Mouse (Mus musculus) heart, postnatal 36 days (tissue): Measurements from ENCODE around the gene Rab31. TPM values are rescaled to one million over a fixed set of nuclear protein-coding genes. Genes with fewer than 3 reads are reported as not detected.
A peak's percentile ranks its signal among the peaks of the same experiment; 100 is the strongest.

Experiments
- DNase-seq, 2 experiments: peaks; one replicate each; pipeline ENCODE4 v3.0.0; 2021 to 2022
- intact Hi-C: fragments of 180-260 bp; cut with DNase I; formaldehyde crosslinking; loops from one replicate; pipeline ENCODE4 v1.15.1; 2025
- total RNA-seq, 2 experiments: library from RNA; stranded (reverse); gene quantifications; 2 replicates each; pipeline ENCODE4 v1.2.3; 2021

Gene Rab31
- total RNA-seq, 2 experiments from 2014 or later = 13.6 to 15.6 TPM

DNA sequence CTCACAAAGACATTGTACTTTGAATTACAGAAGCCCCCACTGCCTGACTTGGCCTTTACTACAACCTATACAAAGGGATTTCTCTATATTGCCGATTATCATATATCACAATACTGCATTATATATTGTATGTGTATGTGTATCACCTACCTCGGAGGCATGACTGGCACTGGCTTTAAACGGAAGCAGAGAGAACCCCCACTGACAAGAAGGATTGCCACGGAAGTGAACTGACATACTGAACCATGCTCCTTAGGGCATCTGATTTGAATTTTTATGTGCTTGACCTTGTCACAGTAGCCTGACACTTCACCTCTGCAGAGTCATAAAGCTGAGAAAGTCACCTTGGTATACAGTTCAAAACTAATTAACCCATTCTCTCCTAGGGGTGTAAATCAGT is 29.6 kb downstream of the Rab31 start:
- intact Hi-C loops = no loop called here

DNA sequence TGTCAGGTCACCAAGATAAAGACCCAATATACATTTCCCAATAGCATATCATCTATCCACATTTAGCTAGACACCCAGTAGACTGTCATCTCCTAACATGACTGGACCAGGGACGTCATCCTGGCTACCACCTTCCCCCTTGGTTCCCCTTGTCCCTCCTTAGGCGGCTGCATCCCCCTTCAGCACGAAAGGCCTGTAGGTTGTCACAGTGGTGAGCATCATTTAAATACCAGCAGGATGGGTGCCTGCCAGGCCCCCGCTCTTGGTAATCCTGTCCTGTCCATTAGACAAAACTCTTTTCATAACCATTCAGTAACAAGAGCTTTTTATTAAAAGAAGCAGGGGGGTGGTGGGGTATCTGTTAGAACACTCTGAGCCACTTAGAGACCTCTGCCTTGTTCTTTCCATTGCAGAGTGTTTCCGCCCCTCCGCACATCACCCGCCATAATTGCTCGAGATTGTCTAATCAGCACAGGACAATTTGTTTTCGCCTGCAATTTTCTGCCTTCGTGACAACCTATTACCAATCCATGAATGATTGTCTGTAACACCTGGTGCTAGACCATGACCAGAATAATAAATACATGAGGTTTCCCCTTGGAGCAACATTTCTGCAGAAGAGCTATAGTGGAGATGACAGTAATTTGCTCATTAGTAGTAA is 30.2 kb downstream of the Rab31 start:
- intact Hi-C loops = no loop called here
- DNase-seq = no peak

More for the DNA sequence above, 29.6 kb downstream of the Rab31 start:
- no peak for DNase-seq

DNA sequence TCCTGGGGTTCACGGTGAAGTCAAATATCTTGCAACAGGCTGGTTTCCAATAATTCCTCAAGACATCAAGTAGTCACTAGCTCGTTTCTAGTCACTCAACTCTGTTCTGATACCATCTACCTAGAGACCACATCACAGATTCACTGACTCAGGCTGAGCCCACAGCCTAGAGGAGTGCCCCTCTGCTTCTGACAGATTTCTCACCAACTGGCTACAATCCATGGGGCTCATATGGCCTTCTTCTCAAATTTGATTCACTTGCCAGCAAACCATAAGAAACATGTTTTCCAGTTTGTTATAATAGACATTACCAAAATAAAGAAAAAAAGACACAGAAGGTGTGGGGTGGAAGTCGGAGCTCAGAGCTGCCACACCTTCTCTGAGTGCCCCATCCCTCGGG is 31.0 kb downstream of the Rab31 start:
- DNase-seq = no peak
- intact Hi-C loops = no loop called here

DNA sequence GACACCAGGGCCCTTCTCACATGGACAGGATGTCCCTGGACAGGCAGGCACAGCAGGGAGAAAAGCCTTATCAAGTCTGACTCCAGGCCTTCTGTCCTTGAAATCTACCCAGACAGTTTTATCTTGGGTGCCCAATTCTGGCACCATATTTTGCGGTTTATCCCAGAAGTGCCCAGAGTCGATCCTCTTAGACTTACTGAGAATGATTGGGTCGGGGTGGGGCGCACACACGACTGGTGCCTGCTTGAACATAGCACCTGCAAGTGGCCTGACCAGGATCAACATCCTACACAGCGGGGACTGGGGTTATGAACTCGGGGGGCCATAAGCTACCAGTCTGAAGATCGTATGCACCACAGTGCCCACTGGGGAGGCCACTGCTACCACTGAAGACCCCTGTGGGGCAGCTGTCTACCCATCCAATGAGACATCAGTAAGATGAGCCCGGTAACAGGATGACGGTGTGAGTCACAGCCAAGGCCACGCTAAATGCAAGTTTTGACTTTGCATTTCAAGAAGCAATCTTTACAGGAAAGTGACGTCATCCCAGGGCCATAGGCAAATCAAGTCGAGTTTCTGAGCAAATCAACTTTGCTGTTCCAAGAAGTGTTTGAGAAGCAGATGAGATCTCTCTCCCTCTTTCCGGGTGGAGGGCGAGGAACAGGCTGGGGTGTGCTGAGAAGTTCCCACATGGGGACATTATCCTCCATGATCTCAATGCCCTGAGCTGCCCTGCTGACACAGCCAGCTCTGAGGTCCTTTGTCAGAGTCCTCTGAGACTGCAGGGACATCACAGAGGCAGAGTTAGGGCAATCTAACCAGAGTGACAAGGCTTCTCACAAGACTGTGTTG is 32.5 kb downstream of the Rab31 start:
- DNase-seq = no peak
- intact Hi-C loops = no loop called here

DNA sequence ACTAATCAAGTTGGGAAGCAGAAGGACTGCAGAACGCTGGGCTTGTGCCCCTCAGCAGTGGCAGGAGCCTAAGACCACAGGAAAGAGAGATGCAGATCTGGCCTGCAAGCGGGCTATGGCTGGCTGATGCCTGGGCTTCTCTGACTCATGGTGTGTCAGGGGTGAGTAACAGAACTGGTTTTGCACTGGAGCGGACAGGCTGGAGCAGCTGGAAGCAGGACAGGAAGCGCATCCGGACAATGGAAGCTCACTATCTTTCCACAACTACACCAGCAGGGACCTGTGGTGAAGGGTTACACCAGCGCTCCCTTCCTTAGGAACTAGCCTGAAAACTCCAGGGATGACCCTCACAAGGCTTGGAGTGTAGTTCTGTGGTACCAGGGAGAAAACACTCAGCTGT is 34.9 kb downstream of the Rab31 start:
- intact Hi-C loops = loop anchor here (2.0 kb wide), 1 partner anchor 35 kb away; the partner anchor contains the start of gene Rab31
- DNase-seq = peak; percentile 31 to 47

DNA sequence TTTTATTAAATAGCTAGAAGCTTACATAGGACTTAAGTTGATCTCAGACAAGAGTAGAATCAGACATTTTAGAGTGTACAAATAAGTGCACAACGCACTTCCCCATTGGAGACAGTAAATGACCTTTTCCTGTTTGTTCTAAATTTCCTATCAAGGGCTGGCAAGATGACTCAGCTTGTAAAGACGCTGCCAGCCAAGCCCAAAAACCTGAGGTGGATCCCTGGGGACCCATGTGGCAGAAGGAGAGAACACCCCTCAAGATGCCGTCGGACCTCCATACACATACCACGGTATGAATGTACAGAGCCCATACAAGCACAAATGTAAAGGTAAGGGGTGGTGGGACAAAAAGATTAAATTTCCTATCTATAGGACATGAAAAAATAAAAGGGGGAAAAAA is 35.4 kb downstream of the Rab31 start:
- no peak for DNase-seq
- intact Hi-C loops = loop anchor here (2.0 kb wide), 1 partner anchor 36 kb away; the partner anchor contains the start of gene Rab31

DNA sequence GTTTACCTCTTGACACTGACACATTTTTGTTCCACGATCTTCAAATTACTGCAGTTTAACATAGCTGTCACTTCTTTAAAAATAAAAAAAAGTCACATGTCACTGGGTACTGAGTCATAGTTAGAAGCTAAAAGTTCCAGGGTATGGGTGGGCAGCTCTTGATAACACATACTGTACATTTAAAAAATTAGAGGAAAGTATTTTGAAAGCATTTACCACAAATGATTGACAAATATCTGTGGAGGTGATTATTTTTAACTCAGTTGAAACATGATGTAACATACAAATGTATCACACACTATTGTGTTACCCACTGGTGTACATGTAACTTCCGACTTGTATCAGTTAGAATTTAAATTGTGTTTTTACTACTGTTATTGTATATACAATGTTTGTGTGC is 37.5 kb downstream of the Rab31 start:
- intact Hi-C loops = no loop called here
- no peak for DNase-seq

DNA sequence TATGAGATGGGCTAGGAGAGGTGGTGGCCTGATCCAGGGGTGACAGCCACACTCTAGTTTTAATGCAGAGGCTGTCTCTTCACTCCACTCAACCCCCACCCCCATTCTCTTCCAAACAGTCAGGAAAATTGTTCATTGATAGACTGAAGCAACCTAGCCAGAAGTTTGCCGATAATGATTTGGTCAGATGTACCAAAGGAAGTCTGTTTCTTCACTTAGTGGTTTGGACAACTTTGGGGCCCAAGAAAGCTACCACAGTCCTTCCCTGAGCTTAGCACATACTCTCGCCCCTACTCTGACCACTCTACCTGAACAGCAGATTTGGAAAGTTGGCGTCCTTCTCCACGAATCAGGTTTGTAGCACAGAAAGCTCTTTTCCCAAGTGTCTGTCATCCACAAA is 39.9 kb downstream of the Rab31 start:
- intact Hi-C loops = no loop called here
- DNase-seq = peak in 1 of 2 experiments; percentile 24

DNA sequence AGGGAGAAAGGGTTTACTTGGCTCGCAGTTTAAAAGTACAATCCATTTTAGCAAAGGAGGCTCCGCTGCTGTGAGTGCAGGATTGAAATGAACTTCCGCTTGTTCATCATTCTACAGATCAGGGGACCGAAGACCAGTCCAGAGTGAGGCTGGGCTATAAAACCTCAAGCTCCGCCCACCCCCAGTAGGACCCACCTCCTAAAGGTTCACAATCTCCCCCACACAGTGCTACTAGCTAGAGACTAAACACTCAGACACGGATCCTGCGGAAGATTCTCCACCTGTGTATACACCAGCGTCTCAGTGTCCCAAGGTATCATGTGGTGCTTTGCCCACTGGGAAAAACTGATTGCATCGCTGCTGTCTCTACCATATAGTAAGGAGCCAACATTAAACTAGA is 40.8 kb downstream of the Rab31 start:
- intact Hi-C loops = no loop called here
- no peak for DNase-seq

DNA sequence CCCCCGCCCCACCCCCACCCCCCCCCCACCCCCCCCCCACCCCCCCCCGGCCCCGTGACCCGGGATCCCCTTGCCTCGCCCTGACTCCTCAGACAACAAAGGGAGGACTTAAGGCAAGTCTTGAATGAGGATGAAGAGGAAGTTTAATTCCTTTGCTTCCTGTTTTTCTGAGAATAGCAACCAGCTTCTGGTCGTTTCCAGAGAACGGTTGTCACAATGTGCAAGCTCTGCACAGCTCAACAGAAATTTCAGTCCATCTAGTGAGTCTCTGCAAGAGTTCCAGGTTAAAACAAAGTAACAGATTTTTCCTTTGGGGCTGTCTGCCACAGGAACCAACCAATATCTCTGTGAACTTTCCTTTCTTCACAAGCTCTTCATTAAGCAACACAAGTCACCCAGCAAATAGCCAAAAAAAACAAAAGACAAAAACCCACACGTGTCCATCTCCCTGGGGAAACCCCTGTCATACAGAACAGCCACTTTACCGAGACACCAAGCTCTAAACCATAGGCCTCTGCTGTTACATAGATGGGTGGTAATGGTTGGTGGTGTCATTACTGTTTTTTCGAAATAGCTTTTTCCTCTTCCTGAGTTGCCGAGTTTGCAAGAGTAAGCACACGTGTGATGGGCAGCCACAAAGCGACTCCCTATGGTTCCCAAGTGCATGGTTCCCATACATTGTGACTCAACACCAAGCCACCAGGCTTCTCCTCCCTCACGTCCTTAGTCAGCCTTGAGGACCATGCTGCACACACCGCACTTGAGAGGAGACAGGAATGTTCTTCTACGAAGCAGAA is 42.4 kb downstream of the Rab31 start:
- DNase-seq = no peak
- intact Hi-C loops = no loop called here

DNA sequence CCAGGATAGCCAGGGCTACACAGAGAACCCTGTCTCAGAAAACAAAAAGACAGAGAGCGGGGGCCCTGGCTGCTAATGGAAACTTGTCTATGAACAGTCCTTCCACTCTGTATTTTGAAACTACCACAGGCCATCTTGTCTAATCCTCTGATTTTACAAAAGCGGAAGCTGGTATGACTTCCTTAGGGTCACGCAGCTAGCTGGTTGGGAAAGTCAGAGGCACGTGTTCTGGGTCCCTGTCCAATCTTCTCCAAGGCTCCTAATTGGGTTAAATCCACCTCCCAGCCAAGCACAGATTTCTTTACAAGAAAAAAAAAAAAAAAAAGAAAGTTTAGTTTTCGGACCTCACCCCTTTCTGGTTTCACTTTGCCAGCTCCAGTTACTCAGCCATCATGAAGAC is 45.8 kb downstream of the Rab31 start:
- intact Hi-C loops = no loop called here

DNA sequence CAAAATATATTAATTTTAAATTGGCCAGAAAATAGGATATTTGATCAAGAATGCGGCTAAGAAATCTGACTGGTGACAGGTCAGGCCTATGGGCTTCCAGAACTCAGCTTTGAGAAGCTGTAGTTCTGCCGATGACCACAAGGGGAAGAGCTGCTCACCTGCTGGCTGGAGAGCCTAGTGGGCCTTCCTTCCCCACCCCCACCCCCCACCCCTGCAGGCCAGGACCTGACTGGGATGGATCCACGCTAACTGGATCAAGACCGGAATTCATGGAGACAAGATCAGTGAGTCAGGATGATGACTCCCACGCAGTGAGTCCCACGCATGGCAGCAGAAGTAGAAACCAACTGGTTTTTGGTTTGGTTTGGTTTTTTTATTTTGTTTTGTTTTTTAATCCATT is 46.3 kb downstream of the Rab31 start:
- intact Hi-C loops = no loop called here

More for the DNA sequence above, 45.8 kb downstream of the Rab31 start:
- no peak for DNase-seq

DNA sequence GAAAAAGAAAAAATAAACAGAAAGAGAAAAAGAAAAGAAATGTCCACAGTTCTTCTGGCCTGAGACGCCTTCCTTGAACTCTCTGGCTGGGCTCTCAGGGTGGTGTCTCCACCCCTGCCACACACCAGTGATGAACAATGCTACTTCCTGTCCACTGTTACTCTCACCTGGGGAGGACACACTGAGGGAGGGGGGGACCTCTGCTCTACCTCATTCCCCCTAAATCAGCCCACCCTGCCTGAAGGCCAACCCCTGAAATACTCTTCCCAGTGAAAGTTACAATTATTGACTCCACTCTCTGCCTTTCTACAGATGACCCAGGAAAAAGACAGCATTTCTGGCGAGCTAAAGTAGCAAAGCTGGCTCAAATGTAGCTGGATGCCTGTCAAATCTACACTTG is 46.7 kb downstream of the Rab31 start:
- no peak for DNase-seq
- intact Hi-C loops = no loop called here

More for the DNA sequence above, 46.3 kb downstream of the Rab31 start:
- no peak for DNase-seq

DNA sequence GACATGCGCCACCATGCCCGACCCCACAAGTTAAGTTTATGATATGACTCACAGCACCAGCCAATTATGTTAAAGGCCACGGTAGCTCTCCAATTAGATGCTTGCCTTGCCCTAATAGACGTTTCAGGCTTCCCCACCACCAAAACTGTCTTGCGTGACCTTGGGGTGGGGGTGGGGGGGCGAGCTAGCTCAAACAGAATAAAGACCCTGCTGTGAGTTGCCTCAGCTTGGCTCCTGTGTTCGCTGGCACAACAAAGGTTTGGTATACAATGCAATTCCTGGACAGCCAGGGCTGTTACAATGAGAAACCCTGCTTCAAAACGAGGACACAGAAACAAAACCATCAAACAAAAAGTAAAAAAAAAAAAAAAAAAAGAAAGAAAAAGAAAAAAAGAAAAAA is 47.2 kb downstream of the Rab31 start:
- intact Hi-C loops = no loop called here
- DNase-seq = no peak

DNA sequence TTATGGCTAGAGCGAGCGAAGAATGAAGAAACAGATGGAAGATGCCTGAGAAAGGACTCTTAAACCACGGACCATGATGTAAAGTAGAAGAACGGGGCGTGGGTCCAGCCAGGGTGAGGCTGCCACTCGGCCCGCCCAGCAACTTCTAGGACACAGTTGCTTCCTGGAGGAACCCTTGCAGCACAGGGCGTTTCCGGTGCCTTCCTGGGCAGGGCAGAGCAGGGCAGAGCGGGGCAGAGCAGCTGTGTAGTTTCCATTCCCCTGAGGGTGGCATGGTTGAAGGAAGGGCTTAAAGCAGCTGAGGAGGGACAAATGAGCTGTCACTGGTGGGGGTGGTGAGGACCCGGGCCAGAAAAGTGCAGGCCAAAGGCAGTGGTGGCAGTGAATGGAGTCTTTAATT is 48.3 kb downstream of the Rab31 start:
- intact Hi-C loops = no loop called here
- peak; percentile 26 to 29 for DNase-seq

DNA sequence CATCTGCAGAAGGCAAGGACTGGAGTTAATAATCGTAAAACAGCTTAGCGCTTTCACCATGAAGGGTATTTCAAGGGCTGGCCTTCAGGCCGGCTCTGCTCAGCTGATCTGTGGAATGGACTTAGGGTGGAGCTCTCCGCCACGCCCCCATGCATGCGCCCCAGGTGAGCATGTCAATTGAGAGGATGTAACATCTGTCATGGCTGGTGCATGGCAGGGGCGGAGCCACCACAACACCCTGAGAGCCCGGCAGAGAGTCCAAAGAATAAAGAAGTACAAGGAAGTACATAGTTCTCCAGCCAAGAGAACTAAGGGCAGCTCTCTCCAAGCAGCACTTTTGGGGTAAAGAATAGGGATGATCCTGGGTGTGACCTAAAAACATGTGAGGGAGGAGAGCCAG is 48.9 kb downstream of the Rab31 start:
- intact Hi-C loops = no loop called here
- no peak for DNase-seq

DNA sequence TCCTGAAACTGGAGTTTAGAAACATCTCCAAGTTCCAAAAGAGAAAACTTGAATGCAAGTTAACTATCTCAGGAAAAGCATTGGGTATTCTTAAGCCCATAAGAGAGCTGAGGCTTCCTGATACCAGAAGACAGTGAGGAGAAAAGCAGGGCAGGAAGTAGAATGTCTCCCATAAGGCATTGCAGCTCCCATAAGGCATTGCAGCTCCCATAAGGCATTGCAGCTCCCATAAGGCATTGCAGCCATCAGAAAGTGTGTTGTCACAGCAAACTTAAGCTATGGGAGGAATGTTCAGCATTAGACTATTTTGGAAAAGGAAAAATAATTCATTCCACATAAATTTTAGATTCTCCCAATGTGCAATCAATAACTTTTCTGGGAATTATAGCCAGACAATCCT is 51.2 kb downstream of the Rab31 start:
- intact Hi-C loops = no loop called here
- no peak for DNase-seq

DNA sequence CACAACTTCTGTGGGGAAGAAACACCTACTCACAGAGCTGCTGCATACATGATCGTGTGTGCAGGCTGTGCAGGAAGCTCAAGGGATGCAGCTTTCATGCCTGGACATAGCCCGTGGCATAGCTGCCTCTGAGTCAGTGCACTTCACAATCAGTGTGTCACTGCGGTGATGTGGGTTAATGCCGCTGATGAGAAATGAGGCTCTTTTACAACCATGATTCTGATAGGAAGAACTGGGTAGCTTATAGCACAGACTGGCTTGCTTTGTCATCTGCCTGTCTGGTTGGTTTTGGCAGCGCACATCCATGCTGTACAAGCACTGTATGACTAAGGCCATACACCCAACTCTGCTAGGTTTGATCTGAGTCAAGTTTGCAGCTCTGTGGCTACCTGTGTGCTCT is 52.7 kb downstream of the Rab31 start:
- DNase-seq = no peak
- intact Hi-C loops = no loop called here

DNA sequence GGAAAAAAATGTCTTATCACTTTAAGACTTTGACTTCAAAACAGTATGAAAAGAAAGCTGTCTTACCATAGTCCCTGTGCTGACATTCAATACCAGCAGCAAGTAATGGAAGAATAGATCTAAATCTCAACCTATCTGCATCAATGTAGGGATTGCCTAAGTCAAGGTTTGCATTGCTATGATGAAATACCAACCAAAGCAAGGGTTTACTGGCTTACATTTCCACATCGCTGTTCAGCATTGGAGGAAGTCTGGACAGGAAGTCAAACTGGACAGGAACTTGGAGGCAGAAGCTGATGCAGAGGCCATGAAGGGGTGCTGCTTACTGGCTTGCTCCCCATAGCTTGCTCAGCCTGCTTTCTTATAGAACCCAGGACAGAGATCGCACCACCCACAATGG is 54.0 kb downstream of the Rab31 start:
- intact Hi-C loops = no loop called here

DNA sequence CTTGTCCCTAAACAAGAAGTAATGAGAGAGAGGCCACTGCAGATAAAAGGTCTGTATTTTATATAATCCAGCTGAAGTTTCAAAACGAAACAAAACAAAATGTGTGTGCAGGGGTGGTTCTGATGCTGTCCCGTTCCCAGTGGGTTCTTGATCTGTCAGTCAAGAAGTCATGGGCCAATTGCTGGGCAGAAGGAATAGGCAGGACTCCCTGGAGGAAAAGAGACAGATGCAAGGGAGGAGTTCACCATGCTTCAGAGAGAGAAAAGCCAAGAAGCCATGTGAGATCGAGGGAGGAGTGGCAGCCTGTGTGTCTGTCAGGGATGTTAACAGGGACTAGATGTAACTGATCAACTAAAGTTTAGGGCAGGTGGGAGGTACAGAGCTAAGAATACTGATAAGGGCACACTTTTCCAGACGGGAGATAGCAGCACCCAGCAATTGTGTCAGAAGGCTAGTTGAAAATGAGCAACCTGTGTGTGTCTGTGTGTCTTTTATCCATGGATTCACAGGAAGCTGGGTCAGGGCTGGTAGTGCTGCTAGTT is 54.8 kb downstream of the Rab31 start:
- intact Hi-C loops = no loop called here
- DNase-seq = no peak

More for the DNA sequence above, 54.0 kb downstream of the Rab31 start:
- DNase-seq = no peak

DNA sequence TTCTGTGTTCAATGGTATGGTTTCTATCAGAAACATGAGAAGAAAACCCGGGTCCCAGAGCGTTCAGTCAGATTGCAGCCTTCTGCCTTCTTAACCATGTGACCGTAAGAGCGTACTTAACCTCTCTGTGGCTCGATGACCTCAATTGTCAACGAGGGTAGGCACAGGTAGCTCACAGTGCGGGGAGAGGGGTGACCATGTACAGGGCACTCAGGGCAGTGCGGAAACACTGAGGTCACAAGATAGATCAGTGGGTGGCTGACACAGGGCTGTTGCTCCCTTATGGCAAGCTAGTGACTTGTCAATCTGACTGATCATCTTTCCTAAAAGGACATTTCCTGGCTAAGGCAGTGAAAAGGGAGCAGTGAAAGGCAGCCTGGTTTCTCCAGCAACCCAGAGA is 58.5 kb downstream of the Rab31 start:
- intact Hi-C loops = no loop called here
- DNase-seq = no peak
